Mouse (Mus musculus) lung, postnatal 14 days (tissue): ENCODE data around the gene Noto.
A peak's percentile ranks its signal among the peaks of the same experiment; 100 is the strongest.

Source experiments
- DNase-seq: peaks from one replicate; pipeline ENCODE4 v3.0.0; 2021

The Noto gene

GRCm38 (mm10) chr6:85423836-85424379 lies at the start of gene Noto:
Gene Noto (plus strand): TSS chr6:85423886.
- DNase-seq: no peak

GRCm38 (mm10) chr6:85373951-85374733 lies 49.5 kb upstream of the Noto start, which contains the start of gene Rab11fip5:
Gene Rab11fip5 (minus strand): TSS chr6:85374634.
- peak; percentile 39 for DNase-seq

- peak; percentile 98 for DNase-seq
Measured at GRCm38 (mm10) chr6:85374734-85375114, 49.0 kb upstream of the Noto start.

GRCm38 (mm10) chr6:85377066-85377734 lies 46.5 kb upstream of the Noto start:
- DNase-seq: no peak

- DNase-seq: no peak
Measured at GRCm38 (mm10) chr6:85377876-85378275, 45.8 kb upstream of the Noto start.

GRCm38 (mm10) chr6:85378629-85379028 lies 45.1 kb upstream of the Noto start:
- no peak for DNase-seq

- DNase-seq: peak; percentile 88
Measured at GRCm38 (mm10) chr6:85380201-85380900, 43.3 kb upstream of the Noto start.

- no peak for DNase-seq
Measured at GRCm38 (mm10) chr6:85380901-85381647, 42.6 kb upstream of the Noto start.

GRCm38 (mm10) chr6:85381648-85382020 lies 42.1 kb upstream of the Noto start:
- no peak for DNase-seq

GRCm38 (mm10) chr6:85382791-85383190 lies 40.9 kb upstream of the Noto start:
- no peak for DNase-seq

- no peak for DNase-seq
Measured at GRCm38 (mm10) chr6:85388608-85389007, 35.1 kb upstream of the Noto start.

- peak; percentile 81 for DNase-seq
Measured at GRCm38 (mm10) chr6:85391803-85392202, 31.9 kb upstream of the Noto start.

- DNase-seq: no peak
Measured at GRCm38 (mm10) chr6:85395360-85395759, 28.3 kb upstream of the Noto start.

GRCm38 (mm10) chr6:85397165-85397564 lies 26.5 kb upstream of the Noto start:
- peak; percentile 46 for DNase-seq

- DNase-seq: no peak
Measured at GRCm38 (mm10) chr6:85399715-85400114, 24.0 kb upstream of the Noto start.

GRCm38 (mm10) chr6:85402613-85403012 lies 21.1 kb upstream of the Noto start:
- no peak for DNase-seq

GRCm38 (mm10) chr6:85403039-85403438 lies 20.6 kb upstream of the Noto start:
- no peak for DNase-seq

GRCm38 (mm10) chr6:85409003-85409402 lies 14.7 kb upstream of the Noto start:
- no peak for DNase-seq

- DNase-seq: peak; percentile 69
Measured at GRCm38 (mm10) chr6:85410771-85411273, 12.9 kb upstream of the Noto start.

- peak; percentile 20 for DNase-seq
Measured at GRCm38 (mm10) chr6:85415829-85416228, 7.9 kb upstream of the Noto start.

- DNase-seq: no peak
Measured at GRCm38 (mm10) chr6:85419150-85419549, 4.5 kb upstream of the Noto start.

- DNase-seq: no peak
Measured at GRCm38 (mm10) chr6:85431274-85431841, 7.7 kb downstream of the Noto start.
